Mouse (Mus musculus) 3T3-L1 (cell line): ENCODE measurements at regions not wholly inside any gene's neighbourhood (a gene's known extent, or its start where the extent isn't known, plus 50 kb on each side); places are given as distances from the start of the nearest gene placed in this dataset.

Experiments
- DNase-seq: peaks from one replicate; pipeline ENCODE4 v3.0.0-alpha.2; 2015; ENCODE audit warnings: low read depth, low spot score

DNA sequence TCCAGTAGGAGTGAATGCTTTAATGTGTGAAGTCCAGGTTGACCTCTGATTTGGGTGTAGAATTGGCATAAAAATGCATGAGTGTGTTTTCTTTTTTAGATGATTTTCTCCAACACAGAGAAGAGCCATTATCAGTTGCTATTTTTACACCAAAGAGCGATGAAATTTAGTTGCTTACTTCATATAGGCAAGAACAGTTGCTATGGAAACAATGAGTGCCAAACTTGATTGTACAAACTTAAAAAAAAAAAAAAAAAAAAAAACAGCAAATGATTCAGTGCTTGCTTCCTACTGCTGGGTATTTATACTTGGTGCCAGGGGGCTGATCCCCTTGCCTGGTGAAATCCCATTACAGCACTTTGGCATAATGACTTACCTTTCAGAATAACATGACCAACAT is 268.0 kb downstream of the Sec23a start:
- no peak for DNase-seq

DNA sequence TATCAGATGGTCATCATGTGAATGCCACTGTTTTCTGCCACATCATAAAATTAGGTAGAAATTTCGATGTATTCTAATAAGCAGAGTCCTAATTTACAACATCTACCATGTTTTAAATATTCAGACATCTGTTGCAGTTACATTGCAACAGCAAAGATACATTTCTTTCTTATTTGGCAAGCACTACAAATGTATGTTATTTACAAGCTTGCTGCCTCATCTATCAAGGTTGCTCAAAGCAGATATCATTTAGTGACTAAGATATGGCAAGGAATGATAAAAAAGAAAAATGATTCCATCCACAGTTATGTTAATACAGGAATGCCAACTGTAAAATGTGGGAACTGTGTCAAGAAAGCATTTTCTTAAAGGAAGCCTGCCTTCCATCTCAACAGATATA is 283.7 kb downstream of the Sec23a start:
- no peak for DNase-seq

DNA sequence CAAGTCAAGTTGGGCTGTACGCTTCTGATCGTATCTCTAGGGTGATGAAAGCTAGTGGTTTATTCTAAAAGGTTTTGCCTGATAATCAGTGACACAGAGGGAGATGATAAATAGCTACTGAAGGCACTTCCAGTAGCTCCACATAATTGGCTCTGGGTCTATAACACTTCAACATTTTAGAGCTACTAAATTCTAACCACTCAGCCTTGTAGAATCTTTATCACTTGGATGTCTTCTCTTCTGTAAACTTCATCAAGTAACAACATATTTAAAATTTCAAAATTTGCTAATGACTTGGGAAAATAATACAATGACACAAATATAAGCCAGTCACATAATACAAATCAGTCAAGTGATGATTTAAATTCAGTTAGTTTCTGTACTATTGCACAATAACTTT is 284.3 kb downstream of the Sec23a start:
- DNase-seq: no peak

DNA sequence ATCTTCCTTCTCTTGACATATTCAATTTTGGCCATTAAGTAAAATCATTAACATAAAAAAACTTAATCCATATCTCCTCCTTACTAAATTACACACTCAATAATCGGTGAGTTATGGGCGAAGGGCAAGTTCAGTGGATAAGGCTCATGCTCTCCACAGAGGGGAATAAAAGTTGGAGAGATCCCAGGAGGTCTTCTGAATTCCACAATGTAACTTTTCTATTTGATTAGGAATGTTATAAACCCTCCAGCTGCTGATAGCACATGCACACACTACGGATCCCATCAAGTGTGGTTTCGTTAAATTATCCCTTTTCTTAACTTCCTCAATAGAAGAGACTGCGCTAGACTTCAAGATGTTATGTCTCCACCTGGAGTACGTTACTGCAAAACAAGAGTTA is 293.9 kb downstream of the Sec23a start:
- DNase-seq: no peak

DNA sequence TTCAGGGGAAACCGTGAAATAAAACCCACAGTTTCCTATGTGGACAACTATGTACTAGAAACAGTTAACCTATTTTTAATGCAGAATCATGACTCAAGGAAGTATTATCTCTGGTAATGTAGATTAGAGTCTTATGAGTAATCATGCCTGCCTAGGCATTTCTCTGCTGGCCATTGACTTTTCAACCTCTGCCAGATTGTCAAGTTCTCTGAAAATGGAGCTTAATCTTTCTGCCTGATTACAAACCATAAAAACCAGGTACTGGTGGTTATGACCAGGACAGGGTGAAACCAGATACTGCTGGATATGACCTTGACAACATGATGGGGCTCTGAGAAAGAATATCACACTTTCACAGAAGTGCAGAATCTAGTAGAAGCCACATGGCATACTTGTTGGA is 297.6 kb downstream of the Sec23a start:
- DNase-seq: no peak

DNA sequence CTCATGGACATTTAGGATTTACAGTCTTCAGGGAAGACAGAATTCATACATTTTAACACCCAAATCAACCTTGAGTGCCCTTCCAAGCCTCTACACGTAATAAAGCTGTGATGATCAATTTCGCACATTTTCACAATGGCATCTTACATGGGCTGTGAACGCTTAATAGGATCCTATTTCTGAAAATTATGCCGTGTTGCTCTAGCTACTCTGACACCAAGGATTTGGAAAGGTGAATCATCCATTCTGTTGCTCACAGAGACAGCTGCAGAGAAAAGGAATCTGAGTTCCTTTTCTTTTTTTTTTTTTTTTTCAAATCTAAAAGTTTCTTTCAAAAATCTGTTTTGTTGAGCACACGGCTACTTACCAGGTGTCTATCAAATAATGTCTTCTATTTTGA is 316.1 kb downstream of the Sec23a start:
- DNase-seq: no peak

DNA sequence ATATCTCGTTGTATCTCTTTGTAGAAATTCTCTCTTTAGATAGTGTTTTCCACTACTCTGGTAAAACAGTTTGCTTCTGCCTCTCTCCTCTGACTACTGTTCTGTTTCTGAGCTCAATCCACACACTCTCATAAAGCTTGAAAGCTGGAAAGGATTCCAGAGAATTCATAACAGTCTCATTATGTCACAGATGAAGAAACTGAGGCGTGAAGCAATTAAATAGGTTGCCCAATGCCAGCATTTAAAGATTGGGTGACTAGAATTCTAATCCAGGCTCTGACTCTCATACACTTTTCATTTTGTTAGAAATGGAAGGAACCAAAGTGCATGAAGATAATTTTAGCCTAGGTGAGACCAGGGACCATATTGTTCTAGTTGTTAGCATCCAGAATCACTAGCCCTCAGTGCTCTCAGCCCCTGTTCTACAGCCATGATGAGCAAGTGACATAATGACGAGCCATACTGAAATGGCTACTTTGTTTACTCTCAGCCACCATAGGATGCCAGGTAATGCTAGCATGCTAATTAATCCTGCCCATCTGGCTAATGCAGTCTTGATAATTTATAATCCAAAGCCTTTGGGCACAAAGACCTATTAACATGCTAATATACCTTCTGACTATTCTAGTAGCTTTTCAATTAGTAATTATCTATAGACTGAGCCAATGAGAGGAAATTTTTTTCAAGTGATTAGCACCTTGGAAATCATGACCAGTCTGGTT is 341.7 kb downstream of the Sec23a start:
- DNase-seq: no peak

DNA sequence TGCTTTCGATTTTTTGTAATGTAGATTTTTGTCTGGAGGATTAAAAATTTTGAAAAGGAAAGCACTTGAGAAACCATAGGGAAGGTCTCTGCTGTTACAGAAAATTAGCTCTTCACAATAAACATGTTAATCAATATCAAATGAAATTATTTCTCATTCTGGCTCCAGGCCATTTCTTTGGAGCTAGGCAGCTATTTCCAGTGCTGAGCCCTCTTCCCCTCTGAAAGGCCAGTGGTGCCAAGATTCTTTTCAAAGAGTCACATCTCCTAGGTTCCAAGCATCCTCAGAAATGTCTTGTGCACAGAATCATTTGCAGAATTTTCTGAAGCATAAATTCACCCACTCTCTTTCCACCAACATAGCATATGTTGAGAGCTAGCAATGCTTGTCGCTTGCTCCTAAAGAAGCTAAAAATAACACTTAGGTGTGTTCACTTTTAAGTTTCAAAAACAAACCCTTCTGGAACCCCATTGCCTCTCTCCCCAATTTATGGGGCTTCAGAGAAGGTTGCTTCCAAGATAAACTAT is 357.2 kb downstream of the Sec23a start:
- DNase-seq: no peak

DNA sequence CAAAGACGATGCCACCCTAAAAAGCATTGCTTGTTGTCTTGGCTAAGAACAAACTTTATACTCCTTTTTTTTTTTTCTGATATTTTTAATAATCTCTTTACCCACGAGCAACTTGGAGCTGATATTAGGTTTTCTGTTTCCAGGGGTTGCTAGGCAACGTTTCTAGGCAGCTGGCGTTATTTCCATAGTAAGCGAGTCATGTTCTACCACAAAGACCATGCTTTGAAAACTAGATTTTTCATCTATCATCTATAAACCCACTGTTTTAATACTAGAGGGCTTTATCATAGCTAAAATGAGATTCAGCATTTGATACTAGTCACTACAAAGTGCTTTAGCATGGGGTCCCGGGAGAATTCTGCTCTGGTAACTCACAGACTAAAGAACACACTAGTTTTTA is 358.1 kb downstream of the Sec23a start:
- DNase-seq: peak; percentile 48

DNA sequence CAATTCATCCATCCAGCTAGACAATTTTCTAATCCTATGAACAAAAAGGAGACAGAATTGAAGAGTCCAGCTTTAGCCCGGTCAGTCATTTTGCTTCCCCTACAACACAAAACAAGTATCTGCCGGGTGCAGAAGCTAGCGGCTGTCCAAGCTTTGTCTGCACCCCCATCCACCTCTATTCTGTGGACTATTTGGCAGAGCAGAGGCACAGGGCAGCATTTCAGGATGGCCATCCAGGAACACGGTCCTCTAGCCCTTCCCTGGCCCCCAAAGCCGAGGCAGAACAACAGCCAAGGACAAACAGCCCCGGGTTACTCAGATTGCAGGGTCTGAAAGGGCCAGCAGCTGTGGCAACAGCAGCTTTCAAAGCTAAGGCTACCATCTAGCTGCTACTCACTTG is 358.6 kb downstream of the Sec23a start:
- DNase-seq: no peak

DNA sequence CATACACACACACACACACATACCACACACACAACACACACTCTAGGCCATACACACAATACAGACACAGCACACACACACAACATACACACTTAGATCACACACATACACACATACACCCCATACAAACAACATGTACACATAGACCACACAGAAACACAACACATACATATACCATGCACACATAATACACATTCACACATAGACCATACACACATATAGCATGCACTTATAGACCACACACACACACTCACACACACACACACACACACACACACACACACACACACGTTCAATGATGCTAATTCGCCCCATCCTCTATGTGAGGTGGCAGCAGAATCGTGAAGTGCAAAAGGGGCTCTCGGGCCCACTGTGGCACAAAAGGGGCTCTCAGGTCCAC is 359.1 kb downstream of the Sec23a start:
- no peak for DNase-seq

DNA sequence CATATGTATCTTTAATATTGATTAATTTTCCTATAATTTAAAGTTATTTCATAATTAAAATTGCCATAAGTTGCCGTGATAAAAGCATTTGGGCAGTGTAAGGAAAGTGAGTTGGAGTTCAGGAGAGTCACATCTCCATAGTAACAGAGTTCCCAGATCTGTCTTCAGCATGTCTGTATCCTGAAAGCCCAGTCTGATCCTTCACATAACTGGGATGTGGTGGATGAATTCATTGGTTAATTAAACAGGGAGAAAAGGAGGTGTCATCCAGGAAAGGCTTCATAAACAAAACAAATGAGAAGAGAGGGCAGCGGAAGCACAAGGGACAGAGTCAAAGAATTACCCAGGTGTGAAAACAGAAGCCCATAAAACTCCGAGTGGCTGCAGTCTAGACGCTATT is 363.5 kb downstream of the Sec23a start:
- no peak for DNase-seq

DNA sequence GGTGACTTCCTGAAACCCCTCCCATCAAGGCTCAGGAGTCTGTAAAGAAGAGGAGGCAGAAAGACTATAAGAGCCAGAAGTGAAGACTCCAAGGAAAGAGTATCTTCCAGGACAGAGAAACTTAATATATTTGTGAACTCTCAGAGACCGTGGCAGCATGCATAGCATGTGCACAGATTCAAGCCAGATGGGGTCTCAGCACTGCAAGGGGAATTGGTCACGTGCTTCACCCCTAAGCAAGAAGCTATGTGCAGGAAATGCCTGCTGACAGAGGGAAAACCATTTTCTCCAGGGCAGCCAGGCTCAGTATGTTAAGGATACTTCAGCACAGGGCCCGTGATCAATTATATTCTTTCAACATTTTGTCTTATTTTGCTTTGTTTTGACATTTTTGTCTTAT is 368.0 kb downstream of the Sec23a start:
- no peak for DNase-seq

DNA sequence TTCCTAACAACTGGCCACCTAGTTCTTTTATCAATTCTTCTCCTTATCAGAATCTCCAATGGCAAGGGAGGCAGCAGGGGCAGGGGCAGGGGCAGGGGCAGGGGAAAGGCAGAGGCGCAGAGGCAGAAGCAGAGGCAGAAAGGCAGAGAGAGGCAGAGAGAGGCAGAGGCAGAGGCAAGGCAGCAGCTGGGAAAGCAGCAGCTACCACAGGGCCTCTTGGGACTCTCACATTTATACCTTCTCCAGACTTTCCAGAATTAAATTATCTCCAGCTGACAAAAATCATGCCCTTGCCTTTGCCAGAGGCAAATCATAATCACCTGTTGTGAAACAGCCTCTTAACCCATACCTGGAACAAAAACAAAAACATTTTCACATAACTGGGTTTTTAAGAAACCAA is 370.4 kb upstream of the Clec14a start:
- peak; percentile 39 for DNase-seq

DNA sequence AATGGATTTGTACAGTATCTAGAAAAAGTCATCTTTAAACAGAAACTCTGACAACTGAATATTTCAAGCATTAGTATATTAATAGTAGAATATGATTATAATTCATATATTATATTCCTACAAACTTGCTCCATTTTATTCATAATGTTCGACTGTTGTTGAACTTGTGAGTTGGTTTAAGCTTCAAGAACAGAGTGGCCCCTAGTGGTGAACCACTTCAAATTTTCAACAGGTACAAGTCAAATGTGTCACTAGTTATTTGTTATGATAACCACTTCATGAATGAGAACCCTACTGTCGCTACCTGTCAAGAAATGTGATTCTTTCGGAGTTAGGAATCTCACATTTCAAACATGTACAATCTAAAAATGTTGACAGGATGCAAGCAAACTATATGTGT is 369.2 kb upstream of the Clec14a start:
- DNase-seq: peak; percentile 67

DNA sequence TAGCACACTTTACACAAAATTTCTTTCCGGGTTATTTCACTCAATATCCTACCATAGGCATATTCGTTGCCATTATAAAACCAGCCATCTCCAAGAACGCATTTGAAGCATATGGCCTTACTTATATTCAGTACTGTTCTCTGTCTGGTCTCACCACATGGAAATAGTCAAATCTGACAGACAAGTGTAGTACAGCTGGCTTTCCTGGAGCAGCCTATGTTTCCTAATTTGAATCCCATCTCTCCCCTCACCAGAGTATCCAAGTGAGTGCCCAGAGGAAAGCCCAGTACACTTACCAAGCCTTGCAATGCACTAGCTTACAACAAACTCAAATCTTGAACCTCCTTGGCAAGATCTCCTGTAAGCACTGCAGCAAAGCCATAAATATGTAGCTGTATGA is 363.4 kb upstream of the Clec14a start:
- no peak for DNase-seq

DNA sequence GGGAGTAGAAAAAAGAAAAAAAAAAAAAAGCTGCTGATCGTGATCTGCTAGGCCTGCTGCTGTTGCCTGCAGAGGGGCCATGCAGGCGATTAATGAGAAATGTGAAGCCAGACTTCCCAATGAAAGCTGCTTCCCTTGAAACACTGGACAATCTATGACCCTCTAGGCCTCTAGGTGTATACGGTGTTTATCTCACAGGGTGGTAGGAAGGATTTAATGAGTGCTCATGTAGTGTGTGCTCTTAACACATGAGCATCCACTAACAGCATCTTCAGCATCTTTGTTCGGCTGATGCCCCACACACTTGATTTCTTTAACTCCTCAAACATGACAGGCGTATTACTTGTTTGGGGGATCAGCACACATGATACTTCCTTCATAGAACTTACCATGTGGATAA is 359.7 kb upstream of the Clec14a start:
- no peak for DNase-seq

DNA sequence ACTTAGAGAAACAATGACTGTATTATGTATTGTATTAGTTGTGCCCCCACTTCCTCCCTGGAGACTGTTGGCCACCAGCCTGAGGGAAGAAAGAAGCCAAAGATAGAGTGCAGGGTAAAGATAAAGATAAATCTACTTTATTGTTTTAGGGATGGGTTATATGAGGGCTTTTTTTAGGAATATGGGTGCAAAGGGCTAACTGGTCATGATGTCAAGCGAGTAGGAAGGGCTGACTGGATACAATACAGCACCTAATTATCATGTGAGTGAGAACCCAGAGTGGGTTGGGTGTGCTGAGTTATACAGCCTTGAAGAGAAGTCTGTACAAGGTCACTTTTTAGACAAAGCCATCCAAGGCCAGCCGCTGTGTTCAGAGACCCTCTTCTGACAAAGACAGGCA is 356.1 kb upstream of the Clec14a start:
- no peak for DNase-seq

DNA sequence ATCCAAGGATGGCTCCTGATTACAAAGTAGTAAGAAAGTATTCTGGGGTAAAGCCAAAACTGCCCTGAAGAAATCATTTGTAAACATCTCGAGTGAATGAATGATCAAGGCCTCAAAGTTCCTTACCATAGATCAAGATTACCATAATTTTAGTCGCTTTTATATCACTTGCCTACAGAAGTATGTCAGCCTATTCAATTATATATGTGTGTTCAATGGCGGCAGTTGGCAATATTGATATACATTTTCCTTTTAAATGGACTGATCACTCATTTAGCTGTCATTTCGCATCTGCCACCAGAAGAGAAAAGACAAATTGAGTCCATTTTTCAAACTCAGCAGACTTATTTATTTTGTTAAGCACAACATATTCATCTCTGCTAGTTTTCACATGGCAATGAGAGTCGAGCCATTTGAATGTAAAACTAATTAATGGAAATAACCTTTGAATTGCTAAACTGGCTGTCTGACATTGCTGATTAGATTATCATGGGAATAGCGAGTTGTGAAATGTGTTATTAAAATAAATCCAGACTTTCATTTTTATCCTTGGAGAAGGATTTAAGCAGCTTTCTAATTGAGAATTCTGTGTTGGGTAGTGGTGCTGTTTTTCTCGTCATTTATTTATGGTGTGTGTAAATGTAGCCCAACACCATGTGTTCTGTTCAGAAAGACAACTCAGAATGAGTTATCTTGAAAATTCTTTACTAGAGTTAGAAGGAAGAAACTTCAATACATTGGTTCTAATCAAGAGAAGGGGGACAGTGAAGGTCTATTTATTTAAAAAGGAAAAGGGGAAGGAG is 350.6 kb upstream of the Clec14a start:
- no peak for DNase-seq

DNA sequence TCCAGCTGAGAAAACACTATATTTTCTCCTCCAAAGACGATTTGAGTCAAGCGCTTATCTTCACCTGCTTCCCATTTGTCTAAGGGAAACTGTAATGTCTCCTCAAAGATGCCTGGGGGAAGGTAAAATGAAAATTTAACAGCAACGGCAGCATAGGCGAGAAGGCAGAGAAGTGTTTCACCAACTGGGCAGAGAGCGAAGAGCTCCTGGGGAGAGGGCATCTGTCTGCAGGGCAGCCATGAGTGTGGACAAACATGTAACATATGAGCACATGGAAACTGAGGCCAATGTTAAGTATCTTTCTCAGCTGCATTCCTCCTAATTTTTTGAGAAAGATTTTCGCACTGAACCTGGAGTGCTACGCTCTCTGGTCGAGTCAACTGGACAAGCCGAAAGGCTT is 325.7 kb upstream of the Clec14a start:
- DNase-seq: no peak

DNA sequence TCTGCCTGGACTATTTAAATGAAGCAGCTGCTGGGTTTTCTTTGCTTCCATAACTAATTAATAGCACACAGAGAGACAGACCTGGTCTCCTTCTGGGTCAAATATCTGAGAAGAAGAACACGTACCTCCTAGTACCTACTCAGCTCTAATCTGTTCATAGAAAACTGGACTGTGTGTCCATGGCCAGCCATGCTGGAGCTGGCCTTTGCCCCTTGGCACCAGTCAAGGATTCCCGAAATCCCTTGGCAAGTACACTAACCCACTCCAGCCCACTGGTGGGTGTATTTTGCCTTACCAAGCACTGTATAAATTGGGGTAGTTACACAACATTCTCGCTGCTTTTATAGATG is 322.4 kb upstream of the Clec14a start:
- DNase-seq: no peak

DNA sequence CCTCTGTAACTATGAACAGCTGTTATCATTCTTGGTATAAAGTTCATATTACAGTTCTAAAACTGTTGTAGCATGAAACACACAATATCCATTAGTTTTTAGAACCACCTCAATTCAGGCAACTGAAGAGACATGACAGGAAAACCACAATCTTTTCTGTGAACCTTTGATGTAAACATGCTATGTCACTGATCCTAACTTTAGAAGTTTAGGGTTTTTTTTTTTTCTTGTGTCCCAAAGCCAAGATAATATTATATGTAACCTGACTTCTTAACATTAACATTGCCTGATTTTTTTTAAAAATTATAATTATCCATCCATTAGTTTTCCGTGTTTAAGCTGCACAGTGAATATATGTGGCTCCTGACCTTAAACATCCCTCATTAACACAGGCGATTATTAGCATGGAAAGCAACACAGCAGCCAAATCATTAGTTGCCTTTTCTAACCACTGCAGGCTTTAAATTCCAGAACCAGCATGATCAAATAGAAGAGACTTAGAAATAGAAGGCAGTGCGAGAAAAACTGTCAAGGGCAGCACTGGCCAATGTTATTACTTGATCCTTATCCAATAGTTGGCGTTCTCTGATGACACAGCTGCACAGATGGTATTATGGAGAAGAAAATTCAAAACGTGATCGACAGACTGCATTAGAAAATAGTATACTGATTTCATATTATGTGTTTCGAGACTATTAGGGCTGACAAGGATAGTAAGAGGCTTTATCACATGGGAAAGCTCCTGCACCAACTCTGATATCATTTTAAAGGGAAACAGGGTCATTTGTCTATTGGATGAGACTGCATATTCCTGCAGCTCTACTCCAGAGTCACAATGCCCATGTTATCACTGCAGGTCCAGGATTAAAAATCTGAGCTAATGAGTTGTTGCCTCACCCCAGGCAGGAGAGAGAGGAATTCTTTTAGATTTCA is 321.7 kb upstream of the Clec14a start:
- no peak for DNase-seq
